Mouse (Mus musculus): ENCODE measurements around the gene Cmah. TPM values are rescaled to one million over a fixed set of nuclear protein-coding genes. Genes with fewer than 3 reads are reported as not detected.

The Cmah gene
- polyA plus RNA-seq, 1 experiment from 2014 or later = 0.13 TPM

DNA sequence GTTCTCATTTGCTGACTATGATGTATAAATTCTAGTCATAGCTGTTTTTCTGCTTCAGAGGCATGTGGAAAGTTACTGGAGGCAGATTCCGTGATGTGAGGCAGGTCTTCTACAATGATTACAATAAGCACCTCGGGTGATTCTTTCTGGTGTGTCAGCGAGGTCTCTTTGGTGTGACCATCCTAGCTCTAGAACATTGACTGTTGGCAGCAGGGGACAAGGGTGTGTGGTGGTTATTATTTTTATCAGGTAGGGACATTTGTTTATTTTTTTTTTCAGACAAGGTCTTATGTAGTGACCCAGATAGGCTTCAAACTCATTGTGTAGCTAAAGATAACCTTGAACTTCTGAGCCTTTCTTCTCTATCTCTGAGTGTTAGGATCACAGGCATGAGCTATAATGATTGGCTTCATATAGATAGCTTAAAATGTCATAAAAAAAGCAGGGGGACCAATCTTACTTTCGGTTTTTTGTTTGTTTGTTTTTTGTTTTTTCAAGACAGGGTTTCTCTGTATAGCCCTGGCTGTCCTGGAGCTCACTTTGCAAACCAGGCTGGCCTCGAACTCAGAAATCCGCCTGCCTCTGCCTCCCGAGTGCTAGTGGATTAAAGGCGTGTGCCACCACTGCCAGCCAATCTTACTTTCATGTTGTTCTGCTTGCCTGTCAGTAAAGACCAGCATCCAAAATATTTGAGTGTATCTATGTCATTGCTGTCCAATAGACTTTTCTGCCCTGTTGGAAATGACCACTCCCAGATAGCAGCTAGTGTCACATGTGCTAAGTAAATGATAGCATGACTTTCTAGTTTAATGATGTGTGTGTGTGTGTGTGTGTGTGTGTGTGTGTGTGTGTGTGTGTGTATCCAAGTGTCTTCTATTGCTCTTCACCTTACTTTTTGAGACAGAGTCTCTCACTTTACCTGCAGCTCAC lies 15.9 kb upstream of the Cmah start:
- Histone ChIP-seq H3K4me1 (ENCODE audit: control insufficient read depth, insufficient read depth, low read length) (no peaks in the 10 kb centered on the region), H3K27me3 (ENCODE audit: control insufficient read depth, insufficient read depth, low read length) (no peaks in the 10 kb centered on the region), H3K36me3 (ENCODE audit: control insufficient read depth, insufficient read depth, low read length) (no peaks in the 10 kb centered on the region), H3K9ac (ENCODE audit: low read length) (no peak overlapping the region), H3K4me2 (ENCODE audit: low read depth, severe bottlenecking) (no peak overlapping the region), H3K27ac (replicated peaks; ENCODE audit: low read depth, low read length) (no peak overlapping the region), H3K9me3 (ENCODE audit: control insufficient read depth, low read length) (no peaks in the 10 kb centered on the region), H3K4me3 (ENCODE audit: low read depth, low read length) (no peak overlapping the region)
- WGBS = 90% methylated on average over 8 of the region's 8 CpGs
- DNase-seq (ENCODE audit: low spot score) (no peak), ATAC-seq (ENCODE audit: insufficient number of reproducible peaks, low FRiP score, low TSS enrichment, low read depth) (no peak)

DNA sequence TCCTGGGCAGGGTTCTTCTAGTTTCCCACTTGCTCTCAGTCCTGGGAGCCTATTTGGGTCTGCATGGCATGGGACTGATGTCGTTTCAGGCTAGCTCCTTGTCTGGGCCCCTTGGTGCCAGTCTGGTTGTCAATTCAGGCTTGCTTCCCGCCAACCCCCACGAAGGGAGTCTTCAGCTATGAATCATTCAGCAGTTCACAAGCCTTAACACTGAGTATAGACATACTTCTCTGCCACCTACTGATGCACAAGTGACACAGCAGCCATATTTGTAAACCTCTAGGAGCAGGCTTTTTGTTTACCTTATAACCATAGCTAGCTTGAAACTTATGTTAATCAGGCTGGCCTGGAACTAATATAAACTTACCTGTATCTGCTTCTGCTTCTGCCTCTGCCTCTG lies 10.6 kb upstream of the Cmah start:
- H3K4me1 ChIP-seq (ENCODE audit: control insufficient read depth, insufficient read depth, low read length) = no peaks in the 10 kb centered on the region
- no peaks in the 10 kb centered on the region for H3K36me3 ChIP-seq (ENCODE audit: control insufficient read depth, insufficient read depth, low read length)
- ATAC-seq (ENCODE audit: insufficient number of reproducible peaks, low FRiP score, low TSS enrichment, low read depth) (no peak), DNase-seq (ENCODE audit: low spot score) (no peak)
- no peak overlapping the region for H3K27ac ChIP-seq (replicated peaks; ENCODE audit: low read depth, low read length)
- no peaks in the 10 kb centered on the region for H3K27me3 ChIP-seq (ENCODE audit: control insufficient read depth, insufficient read depth, low read length)
- H3K9ac ChIP-seq (ENCODE audit: low read length) = no peak overlapping the region
- no peak overlapping the region for H3K4me2 ChIP-seq (ENCODE audit: low read depth, severe bottlenecking)
- H3K9me3 ChIP-seq (ENCODE audit: control insufficient read depth, low read length) = no peaks in the 10 kb centered on the region
- WGBS = 78% methylated on average over 3 of the region's 3 CpGs
- no peak overlapping the region for H3K4me3 ChIP-seq (ENCODE audit: low read depth, low read length)

DNA sequence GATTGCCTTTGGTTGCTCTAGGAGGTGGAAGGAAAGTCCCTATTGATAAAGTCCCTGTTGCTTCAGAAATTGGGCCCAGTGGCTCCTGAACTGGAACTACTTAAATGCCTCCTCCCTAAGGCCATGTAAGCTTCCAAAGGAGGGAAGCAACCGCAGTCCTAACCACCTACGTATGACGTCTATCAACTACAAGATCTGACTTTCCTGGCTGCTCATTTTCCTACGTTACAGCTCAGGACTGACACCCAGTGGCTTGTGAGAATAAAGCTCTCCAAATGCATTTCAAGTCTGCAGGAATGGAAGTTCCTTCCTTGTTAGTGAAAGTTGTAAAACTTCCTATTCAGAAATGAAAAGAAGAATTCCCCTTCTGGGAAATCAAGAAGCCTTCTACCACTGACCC lies 8.6 kb upstream of the Cmah start:
- Histone ChIP-seq H3K36me3 (ENCODE audit: control insufficient read depth, insufficient read depth, low read length) (no peaks in the 10 kb centered on the region), H3K4me1 (ENCODE audit: control insufficient read depth, insufficient read depth, low read length) (no peaks in the 10 kb centered on the region), H3K27me3 (ENCODE audit: control insufficient read depth, insufficient read depth, low read length) (no peaks in the 10 kb centered on the region), H3K4me3 (ENCODE audit: low read depth, low read length) (no peak overlapping the region), H3K9ac (ENCODE audit: low read length) (no peak overlapping the region), H3K27ac (replicated peaks; ENCODE audit: low read depth, low read length) (no peak overlapping the region), H3K4me2 (ENCODE audit: low read depth, severe bottlenecking) (no peak overlapping the region), H3K9me3 (ENCODE audit: control insufficient read depth, low read length) (no peaks in the 10 kb centered on the region)
- 26% methylated on average over 4 of the region's 4 CpGs for WGBS
- ATAC-seq (ENCODE audit: insufficient number of reproducible peaks, low FRiP score, low TSS enrichment, low read depth) = no peak
- DNase-seq (ENCODE audit: low spot score) = peak; percentile 38

DNA sequence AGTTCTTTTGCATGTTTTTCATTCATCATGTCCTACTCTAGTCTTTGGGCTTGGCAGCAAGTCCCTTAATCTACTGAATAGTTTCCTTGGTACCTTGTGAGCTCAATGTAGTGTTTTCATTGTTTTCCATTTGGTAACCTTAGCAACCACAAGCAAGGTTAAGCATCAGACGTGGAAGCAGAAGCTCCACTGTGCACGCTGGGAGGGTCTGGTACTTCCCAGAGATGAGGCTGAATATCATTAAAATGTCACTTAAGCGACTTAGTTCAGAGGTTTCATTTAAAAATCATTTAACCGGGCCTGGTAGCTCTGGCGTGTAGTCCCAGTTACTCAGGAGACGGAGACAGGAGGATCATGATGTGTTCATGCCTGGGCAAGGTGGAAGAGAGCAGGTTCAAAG lies 5.9 kb upstream of the Cmah start:
- H3K9me3 ChIP-seq (ENCODE audit: control insufficient read depth, low read length) = no peaks in the 10 kb centered on the region
- DNase-seq (ENCODE audit: low spot score) (no peak), ATAC-seq (ENCODE audit: insufficient number of reproducible peaks, low FRiP score, low TSS enrichment, low read depth) (no peak)
- H3K4me3 ChIP-seq (ENCODE audit: low read depth, low read length) = no peak overlapping the region
- H3K36me3 ChIP-seq (ENCODE audit: control insufficient read depth, insufficient read depth, low read length) = no peaks in the 10 kb centered on the region
- no peaks in the 10 kb centered on the region for H3K4me1 ChIP-seq (ENCODE audit: control insufficient read depth, insufficient read depth, low read length)
- no peak overlapping the region for H3K9ac ChIP-seq (ENCODE audit: low read length)
- no peak overlapping the region for H3K27ac ChIP-seq (replicated peaks; ENCODE audit: low read depth, low read length)
- WGBS = 78% methylated on average over 6 of the region's 6 CpGs
- no peak overlapping the region for H3K4me2 ChIP-seq (ENCODE audit: low read depth, severe bottlenecking)
- no peaks in the 10 kb centered on the region for H3K27me3 ChIP-seq (ENCODE audit: control insufficient read depth, insufficient read depth, low read length)

DNA sequence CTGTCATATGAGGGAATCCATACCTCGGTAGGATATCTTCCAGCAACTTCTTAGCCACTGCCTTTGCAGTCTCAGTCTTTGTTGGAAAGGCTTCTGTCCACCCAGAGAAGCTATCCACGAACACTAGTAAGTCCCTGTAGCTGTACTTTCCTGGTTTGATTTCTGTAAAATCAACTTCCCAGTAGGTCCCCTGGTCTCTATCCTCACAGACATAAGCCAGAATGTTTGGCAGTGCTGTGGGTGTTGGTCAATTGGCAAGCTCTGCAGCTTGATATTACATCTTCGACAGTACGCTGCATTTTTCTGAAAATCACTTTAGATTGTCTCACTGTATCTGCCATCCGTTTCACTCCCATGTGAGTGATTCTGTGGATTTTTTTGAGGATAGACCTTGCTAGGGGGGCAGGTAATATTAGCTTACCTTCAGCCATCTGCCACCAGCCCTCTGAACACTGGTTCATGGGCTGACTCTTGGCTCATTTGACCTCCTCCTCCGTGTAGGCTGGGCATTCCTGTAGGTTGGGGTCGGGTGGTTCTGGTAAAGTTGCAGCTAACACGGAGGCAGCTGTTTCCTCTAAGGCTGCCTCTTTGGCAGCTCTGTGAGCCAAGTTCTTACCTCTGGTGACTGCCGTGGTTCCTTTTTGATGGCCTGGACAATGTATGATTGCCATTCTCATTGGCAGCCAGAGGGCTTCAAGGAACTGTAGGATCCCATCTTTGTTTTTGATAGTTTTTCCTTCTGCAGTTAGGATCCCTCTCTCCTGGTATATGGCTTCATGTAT lies 1.0 kb downstream of the Cmah start:
- H3K4me2 ChIP-seq (ENCODE audit: low read depth, severe bottlenecking) = no peak overlapping the region
- H3K4me1 ChIP-seq (ENCODE audit: control insufficient read depth, insufficient read depth, low read length) = no peaks in the 10 kb centered on the region
- H3K27ac ChIP-seq (replicated peaks; ENCODE audit: low read depth, low read length) = no peak overlapping the region
- WGBS = 87% methylated on average over 9 of the region's 9 CpGs
- no peak overlapping the region for H3K9ac ChIP-seq (ENCODE audit: low read length)
- no peak overlapping the region for H3K4me3 ChIP-seq (ENCODE audit: low read depth, low read length)
- no peaks in the 10 kb centered on the region for H3K27me3 ChIP-seq (ENCODE audit: control insufficient read depth, insufficient read depth, low read length)
- H3K9me3 ChIP-seq (ENCODE audit: control insufficient read depth, low read length) = no peaks in the 10 kb centered on the region
- DNase-seq (ENCODE audit: low spot score) = no peak
- H3K36me3 ChIP-seq (ENCODE audit: control insufficient read depth, insufficient read depth, low read length) = no peaks in the 10 kb centered on the region
- no peak for ATAC-seq (ENCODE audit: insufficient number of reproducible peaks, low FRiP score, low TSS enrichment, low read depth)

DNA sequence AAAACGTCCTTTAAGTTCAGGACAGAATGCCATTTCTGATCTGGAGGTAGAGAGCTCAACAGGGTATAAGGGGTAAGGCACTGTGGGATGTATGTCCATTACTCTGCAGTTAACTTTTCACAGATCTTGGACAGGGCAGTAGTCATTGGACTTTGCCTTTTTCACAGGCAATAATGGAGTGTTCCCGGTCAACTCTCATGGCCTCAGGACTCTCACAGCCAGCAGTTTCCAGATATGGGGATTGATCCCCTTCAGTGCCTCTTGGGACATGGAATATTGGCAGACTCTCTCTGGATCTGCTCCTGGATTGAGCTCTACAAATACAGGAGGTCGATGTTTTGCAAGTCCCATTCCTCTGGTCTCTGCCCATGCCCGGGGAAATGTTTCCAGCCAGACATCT lies 2.9 kb downstream of the Cmah start:
- H3K9me3 ChIP-seq (ENCODE audit: control insufficient read depth, low read length) = no peaks in the 10 kb centered on the region
- no peak overlapping the region for H3K27ac ChIP-seq (replicated peaks; ENCODE audit: low read depth, low read length)
- H3K4me3 ChIP-seq (ENCODE audit: low read depth, low read length) = no peak overlapping the region
- H3K4me2 ChIP-seq (ENCODE audit: low read depth, severe bottlenecking) = no peak overlapping the region
- H3K27me3 ChIP-seq (ENCODE audit: control insufficient read depth, insufficient read depth, low read length) = no peaks in the 10 kb centered on the region
- ATAC-seq (ENCODE audit: insufficient number of reproducible peaks, low FRiP score, low TSS enrichment, low read depth) (no peak), DNase-seq (ENCODE audit: low spot score) (no peak)
- H3K9ac ChIP-seq (ENCODE audit: low read length) = no peak overlapping the region
- 82% methylated on average over 4 of the region's 4 CpGs for WGBS
- no peaks in the 10 kb centered on the region for H3K4me1 ChIP-seq (ENCODE audit: control insufficient read depth, insufficient read depth, low read length)
- no peaks in the 10 kb centered on the region for H3K36me3 ChIP-seq (ENCODE audit: control insufficient read depth, insufficient read depth, low read length)

DNA sequence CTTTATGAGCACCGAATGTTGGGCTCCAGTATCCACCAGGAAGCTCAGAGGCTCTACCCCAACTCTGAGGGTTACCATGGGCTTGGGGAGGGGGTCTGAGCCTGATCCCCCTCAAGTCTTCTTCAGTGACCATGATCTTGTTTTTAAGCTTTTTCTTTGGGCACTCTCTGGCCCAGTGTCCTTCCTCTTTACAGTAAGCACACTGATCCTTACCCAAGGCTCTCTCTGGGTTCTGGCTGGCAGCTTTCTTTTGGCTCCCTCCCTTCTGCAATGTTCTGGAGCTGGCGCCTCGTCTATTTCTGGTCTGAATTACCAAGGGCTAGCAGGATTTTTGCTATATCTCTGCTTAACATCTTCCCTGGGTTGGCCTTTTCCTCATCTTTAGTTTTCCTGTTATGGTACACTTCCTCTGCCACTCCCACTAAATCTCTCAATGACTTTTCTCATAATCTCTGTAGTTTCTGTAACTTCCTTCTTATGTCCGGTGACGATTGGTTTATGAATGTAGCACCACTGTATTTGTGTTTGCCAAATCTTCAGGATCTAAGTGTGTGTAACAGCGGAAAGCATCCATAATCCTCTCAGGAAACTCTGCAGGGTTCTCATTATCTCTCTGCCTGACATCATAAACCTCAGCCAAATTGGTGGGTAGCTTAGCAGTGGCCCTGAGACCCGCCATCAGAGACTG lies 3.8 kb downstream of the Cmah start:
- DNase-seq (ENCODE audit: low spot score) (no peak), ATAC-seq (ENCODE audit: insufficient number of reproducible peaks, low FRiP score, low TSS enrichment, low read depth) (no peak)
- H3K27ac ChIP-seq (replicated peaks; ENCODE audit: low read depth, low read length) = no peak overlapping the region
- no peak overlapping the region for H3K9ac ChIP-seq (ENCODE audit: low read length)
- no peaks in the 10 kb centered on the region for H3K9me3 ChIP-seq (ENCODE audit: control insufficient read depth, low read length)
- no peaks in the 10 kb centered on the region for H3K36me3 ChIP-seq (ENCODE audit: control insufficient read depth, insufficient read depth, low read length)
- H3K27me3 ChIP-seq (ENCODE audit: control insufficient read depth, insufficient read depth, low read length) = no peaks in the 10 kb centered on the region
- WGBS = 81% methylated on average over 7 of the region's 7 CpGs
- H3K4me2 ChIP-seq (ENCODE audit: low read depth, severe bottlenecking) = no peak overlapping the region
- no peaks in the 10 kb centered on the region for H3K4me1 ChIP-seq (ENCODE audit: control insufficient read depth, insufficient read depth, low read length)
- H3K4me3 ChIP-seq (ENCODE audit: low read depth, low read length) = no peak overlapping the region

DNA sequence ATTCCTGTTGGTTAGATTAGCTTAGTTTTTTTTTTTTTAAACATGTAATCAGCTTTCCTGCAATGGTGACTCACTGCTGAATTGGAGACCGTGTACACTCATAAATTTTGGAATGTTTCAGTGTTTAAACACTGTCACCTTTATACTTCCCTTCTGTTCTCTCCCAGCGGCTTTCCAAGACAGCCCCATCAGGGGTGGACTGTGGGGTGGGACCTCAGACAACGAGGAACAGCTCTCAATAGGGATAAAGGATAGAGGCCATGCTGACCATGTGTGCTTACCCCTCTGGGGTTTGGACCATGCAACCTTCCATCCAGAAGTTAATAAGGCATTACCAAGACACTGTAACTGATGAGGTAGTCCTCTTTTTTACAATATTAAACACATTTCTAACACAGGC lies 5.3 kb downstream of the Cmah start:
- WGBS = 19% methylated on average over 3 of the region's 3 CpGs
- H3K4me1 ChIP-seq (ENCODE audit: control insufficient read depth, insufficient read depth, low read length) = no peaks in the 10 kb centered on the region
- no peak overlapping the region for H3K27ac ChIP-seq (replicated peaks; ENCODE audit: low read depth, low read length)
- H3K36me3 ChIP-seq (ENCODE audit: control insufficient read depth, insufficient read depth, low read length) = no peaks in the 10 kb centered on the region
- H3K9ac ChIP-seq (ENCODE audit: low read length) = no peak overlapping the region
- H3K4me2 ChIP-seq (ENCODE audit: low read depth, severe bottlenecking) = no peak overlapping the region
- ATAC-seq (ENCODE audit: insufficient number of reproducible peaks, low FRiP score, low TSS enrichment, low read depth) (no peak), DNase-seq (ENCODE audit: low spot score) (no peak)
- no peak overlapping the region for H3K4me3 ChIP-seq (ENCODE audit: low read depth, low read length)
- H3K27me3 ChIP-seq (ENCODE audit: control insufficient read depth, insufficient read depth, low read length) = no peaks in the 10 kb centered on the region
- H3K9me3 ChIP-seq (ENCODE audit: control insufficient read depth, low read length) = no peaks in the 10 kb centered on the region
